Mouse (Mus musculus): ENCODE measurements around the gene Sar1b.
"Not testable (repeated sequence)": the region's sequence is repeated elsewhere in the genome, so short reads cannot be mapped to it uniquely, and the experiment has no call there.

Gene Sar1b

GRCm38 (mm10) chr11:51763213-51763907 is at the start of gene Sar1b, which contains the start of gene Sec24a:
Sar1b (plus strand) TSS chr11:51763687.
Sec24a (minus strand) TSS chr11:51763634.
- peak; percentile 86 for DNase-seq

GRCm38 (mm10) chr11:51721066-51721465 is 42.4 kb upstream of the Sar1b start:
- no peak for DNase-seq

- DNase-seq = no peak
Observed at GRCm38 (mm10) chr11:51732883-51733282, 30.6 kb upstream of the Sar1b start.

DNA sequence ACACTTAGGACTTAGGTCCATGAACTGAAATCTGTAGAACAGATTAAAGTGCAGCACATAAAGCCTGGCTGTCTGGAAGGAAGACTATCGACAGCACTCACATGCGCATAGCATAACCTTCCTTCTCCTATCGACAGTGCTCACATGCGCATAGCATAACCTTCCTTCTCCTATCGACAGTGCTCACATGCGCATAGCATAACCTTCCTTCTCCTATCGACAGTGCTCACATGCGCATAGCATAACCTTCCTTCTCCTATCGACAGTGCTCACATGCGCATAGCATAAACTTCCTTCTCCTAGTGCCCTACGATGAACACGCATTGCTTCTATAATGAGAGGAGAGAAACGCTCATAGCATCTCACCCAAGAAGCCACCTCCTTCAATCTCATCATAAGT is 29.3 kb upstream of the Sar1b start:
- not testable (repeated sequence) for DNase-seq

DNA sequence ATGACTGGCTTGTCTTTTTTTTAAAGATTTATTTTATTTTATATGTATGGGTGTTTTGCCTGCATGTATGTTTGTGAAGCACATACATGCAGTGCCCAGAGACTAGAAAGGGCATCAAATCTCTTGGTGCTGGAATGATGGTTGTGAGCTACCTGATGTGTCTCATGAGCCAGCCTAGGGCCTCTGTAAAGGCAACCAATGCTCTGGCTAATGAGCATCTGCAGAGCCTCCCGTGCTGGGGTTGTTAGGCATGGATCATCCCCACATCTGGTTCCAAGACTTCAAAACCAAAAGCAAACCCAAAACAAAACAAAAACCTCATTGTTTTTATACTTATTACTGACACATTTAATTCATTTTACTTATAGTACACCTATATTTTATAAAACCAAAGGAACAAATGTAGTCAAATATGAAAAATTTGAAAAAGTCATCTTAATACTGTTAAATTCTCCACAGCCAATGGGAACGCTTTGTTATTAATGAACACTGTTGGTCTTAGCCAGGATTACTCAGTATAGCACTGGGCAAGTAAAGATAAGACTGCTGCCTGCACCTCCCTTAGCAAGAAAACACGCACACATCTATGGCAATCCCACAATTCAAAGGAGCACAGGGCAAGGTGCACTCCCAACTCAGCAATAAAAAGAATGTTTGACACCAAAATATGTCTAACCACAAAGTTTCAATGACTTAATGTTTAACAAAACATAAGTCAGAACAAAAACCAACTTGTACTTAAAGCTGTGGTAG is 24.7 kb upstream of the Sar1b start:
- DNase-seq = no peak

GRCm38 (mm10) chr11:51740701-51741100 is 22.8 kb upstream of the Sar1b start:
- no peak for DNase-seq

- DNase-seq = no peak
Observed at GRCm38 (mm10) chr11:51746096-51746495, 17.4 kb upstream of the Sar1b start.

GRCm38 (mm10) chr11:51751623-51752225 is 11.8 kb upstream of the Sar1b start:
- not testable (repeated sequence) for DNase-seq

DNA sequence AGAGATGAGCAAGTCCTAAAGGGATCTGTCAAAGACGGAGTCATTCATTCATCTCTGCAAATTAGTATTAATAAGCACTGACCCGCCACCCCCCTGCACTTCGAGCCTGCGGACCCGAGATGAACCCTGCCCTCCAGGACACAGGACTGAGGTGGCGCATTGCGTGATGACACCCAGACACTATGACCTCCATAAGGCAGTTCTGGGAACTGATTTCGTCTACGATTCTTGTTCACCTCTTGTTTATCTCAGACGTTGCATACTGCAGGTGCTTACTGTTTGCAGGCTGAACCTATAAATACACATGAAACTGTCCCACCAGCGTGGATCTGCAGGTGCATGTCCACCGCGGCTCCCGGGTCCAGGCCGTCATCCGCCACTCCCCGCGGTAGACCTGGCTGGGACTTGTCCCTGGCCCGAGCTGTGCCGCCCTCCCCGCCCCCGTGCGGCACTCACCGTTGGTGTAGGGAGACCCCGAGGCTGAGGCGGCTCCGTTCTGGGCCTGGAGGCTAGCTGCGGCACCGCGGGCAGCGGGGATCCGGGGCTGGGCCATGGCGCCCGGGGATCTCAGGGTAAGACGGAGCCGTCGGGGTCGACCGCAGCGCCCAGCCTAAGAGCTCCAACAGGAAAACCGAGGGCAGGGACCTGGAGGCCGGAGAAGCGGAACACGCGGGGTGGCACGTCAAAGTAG is 7.7 kb upstream of the Sar1b start:
- no peak for DNase-seq

DNA sequence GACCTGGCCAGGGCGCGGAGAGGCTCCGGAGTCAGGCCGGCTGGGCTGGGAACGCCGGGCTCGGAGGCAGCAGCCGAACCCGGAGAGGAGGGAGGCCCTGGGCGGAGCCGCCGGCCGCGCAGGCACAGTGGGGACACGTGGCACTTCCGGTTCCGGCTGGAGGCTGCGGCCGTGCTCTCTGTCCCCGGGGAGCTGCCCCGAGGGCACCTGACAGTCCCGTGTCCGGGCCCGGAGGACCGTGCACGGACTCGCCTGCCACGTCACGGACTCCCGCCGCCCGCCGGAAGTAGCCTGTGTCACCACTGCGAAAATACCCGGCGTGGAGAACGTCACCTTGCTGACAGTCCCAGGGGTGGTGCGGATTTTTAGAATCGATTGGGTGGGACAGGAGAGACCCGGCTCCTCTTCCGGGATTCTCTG is 7.1 kb upstream of the Sar1b start:
- DNase-seq = peak; percentile 93

DNA sequence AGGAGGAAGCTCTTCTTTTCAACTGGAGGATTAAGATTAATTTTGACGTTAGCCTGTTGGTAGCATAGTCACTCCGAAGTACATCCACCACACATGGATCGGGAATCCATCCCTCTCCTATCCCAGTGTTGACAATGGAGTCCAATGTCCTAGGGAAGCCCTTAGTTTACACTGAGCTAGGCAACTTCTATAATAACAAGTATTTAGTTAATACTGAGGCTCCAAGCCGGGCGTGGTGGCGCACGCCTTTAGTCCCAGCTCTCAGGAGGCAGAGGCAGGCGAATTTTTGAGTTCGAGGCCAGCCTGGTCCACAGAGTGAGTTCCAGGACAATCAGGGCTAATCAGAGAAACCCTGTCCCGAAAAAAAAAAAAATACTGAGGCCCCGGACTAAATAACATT is 6.5 kb upstream of the Sar1b start:
- no peak for DNase-seq

DNA sequence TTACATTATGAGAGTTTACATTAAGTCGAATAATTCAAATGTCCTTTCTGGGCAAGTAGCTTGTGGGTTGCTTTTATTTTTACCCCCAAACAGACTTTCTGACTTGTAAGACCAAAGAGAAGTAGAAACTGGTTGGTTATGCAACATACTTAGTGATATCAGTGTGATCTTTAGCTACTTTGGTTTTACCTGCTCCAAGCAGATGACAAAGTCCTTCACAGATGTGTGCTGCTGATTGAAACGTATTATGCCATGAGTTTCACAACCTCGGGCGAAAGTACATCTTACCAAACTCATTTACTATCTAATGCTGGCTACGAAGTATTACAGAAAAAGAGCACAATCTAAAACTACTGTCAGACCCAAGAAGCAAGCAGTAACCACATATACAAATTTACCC is 5.9 kb upstream of the Sar1b start:
- no peak for DNase-seq

GRCm38 (mm10) chr11:51758207-51758606 is 5.3 kb upstream of the Sar1b start:
- not testable (repeated sequence) for DNase-seq

GRCm38 (mm10) chr11:51759251-51759650 is 4.2 kb upstream of the Sar1b start:
- no peak for DNase-seq

DNA sequence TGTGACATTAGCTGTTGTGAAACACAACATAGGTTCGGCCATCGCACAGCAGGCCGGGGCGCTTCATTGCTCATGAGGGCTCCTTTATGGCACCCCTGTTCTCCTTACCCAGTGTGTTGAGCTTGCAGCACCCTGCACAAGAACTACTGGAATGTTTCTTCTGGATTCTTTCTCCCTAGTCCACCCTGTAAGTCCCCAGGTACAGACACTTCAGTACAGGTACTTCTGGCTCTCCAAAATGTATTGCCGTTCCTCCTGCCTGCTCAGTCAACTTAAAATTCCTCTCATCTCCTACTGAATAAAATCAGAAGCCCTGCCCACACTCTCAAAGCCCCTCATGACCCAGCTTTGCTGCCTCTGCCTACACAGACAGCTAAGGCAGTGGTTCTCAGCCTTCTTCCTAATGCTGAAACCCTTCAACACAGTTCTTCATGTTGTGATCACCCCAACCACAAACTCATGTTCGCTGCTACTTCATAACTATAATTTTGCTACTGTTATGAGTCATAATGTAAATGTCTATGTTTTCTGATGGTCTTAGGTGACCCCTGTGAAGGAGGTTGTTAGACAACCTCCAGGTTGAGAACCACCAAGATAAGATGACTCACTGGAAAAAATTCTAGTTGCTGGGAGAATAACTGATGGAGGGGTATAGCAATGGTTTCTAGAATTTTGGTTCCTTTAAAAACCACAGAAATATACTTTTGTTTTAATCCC is 3.4 kb upstream of the Sar1b start:
- DNase-seq = no peak

- no peak for DNase-seq
Observed at GRCm38 (mm10) chr11:51761241-51761640, 2.2 kb upstream of the Sar1b start.

DNA sequence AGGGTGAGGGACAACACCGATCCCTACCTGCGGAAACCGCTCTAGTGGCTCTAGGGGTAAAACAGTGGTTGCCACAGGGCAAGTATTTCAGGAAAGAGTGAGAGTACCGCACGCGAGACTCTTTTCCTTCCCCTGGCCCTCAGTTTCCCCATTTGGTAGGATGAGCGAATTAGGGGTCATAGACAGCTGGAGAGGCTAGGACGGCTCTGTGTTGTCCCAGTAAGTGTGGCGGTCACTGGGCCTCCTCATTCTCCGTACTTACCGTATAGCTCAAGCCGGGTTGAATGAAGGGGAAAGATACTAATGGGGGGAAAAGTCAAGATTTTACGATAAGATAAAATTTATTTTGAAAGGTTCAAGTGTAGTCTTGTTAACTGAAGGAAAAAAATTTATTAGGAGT is 468 bp downstream of the Sar1b start:
- no peak for DNase-seq

GRCm38 (mm10) chr11:51764816-51765215 is 1.3 kb downstream of the Sar1b start:
- DNase-seq = no peak

DNA sequence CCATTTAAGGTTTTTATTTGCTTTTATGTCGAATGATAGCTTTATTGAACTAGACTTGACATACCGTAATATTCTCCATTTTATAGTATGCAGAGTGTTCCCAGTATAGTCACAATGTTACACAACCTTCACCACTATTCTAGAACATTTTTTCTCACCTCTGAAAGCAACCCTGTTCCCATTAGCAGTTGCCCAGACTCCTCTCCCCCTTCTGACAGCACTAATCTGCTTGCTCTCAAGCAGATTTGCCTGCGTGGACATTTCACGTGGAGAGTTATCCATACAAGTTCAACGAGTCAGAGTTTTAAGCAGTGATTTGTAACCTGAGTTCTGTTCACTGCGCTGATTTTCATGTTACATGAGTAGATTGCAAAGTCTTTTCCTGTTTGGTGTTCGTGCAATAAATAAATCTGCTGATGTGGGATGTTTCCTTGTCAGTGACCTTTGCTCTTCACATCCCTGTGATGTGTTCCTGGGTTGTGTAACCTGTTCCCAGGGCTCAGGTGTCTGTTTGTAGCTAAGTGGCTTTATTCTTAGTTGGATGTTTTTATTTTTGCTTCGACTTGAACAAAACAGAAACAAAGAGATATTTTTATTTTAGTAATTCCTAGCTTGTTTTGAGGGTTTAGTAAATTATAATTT is 4.2 kb downstream of the Sar1b start:
- DNase-seq = no peak

GRCm38 (mm10) chr11:51768296-51768695 is 4.8 kb downstream of the Sar1b start:
- DNase-seq = no peak

DNA sequence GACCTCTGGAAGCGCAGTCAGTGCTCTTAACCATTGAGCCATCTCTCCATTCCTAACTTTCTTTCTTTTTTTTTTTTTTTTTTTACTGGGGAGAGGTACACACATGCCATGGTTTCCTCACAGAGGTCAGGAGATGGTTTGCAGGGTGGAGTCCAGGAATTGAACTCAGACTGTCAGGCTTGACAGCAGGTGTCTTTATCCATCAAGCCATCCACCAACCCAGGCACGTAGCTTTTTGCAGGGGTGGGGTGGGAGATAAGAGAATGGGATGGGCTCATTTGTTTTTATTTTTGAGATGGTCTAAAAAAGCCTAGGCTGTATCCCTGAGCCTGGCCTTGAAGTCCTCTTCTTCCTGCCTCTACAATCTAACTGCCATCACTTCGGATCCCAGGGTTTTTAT is 12.0 kb downstream of the Sar1b start:
- no peak for DNase-seq

DNA sequence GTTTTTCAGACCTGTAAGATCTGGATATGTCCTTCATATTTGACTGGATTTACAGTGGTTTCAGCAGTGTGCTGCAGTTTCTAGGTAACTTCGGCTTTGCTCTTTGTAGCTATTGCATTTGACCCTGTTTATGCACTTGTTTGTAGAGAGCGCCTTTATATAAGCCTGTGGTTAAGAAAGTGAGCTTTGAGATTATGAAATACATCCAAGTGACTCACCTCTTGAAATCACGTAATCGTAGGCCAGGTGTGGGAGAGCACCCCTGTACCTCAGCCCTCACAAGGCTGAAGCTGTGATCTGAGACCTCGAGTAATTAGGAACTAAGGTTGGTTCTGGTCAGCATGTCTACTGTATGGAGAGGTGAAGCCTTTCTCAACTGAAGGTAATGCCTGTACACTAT is 14.0 kb downstream of the Sar1b start:
- DNase-seq = no peak

All from right cerebral cortex, adult 18-20 months (tissue).